Mouse (Mus musculus) brain, embryonic 14.5 days (tissue): ENCODE measurements around the gene Dlx5. TPM values are rescaled to one million over a fixed set of nuclear protein-coding genes. Genes with fewer than 3 reads are reported as not detected.
A peak's percentile ranks its signal among the peaks of the same experiment; 100 is the strongest.

Source experiments
- DNase-seq: peaks from one replicate; pipeline ENCODE4 v3.0.0-alpha.2; 2011; ENCODE audit warnings: low read depth
- CTCF ChIP-seq: fragments of 200-500 bp; IDR thresholded peaks from 2 replicates; pipeline ENCODE4 v1.5.1; 2012; ENCODE audit warnings: inconsistent platforms, mild to moderate bottlenecking, moderate library complexity, borderline replicate concordance; ENCODE audit not compliant: insufficient read depth, insufficient read length; ENCODE audit errors: extremely low read depth
- POLR2A ChIP-seq: fragments of 200-500 bp; IDR thresholded peaks from 2 replicates; pipeline ENCODE4 v1.6.1; 2012; ENCODE audit warnings: mild to moderate bottlenecking, inconsistent platforms, borderline replicate concordance; ENCODE audit not compliant: poor library complexity, insufficient read depth, insufficient read length, severe bottlenecking; ENCODE audit errors: extremely low read depth
- polyA plus RNA-seq: library from polyadenylated mRNA; depleted of rRNA; stranded (reverse); fragments of >200 nt; gene quantifications from 2 replicates; pipeline ENCODE4 v1.2.3, GENCODE M21; 2012; rRNA removed

The Dlx5 gene
- polyA plus RNA-seq, 1 experiment = 15.5 TPM

- TF ChIP-seq CTCF (no peak), POLR2A (no peak)
- no peak for DNase-seq
Measured at GRCm38 (mm10) chr6:6855746-6856185, 26.1 kb downstream of the Dlx5 start.

- TF ChIP-seq CTCF = no peak
- peak; percentile 64 for DNase-seq
Measured at GRCm38 (mm10) chr6:6854902-6855745, 26.8 kb downstream of the Dlx5 start.

GRCm38 (mm10) chr6:6854176-6854575 is 27.7 kb downstream of the Dlx5 start:
- no peak for DNase-seq
- TF ChIP-seq CTCF = no peak
- TF ChIP-seq POLR2A = no peak

- no peak for TF ChIP-seq POLR2A
- no peak for TF ChIP-seq CTCF
- no peak for DNase-seq
Measured at GRCm38 (mm10) chr6:6852944-6853343, 28.9 kb downstream of the Dlx5 start.

GRCm38 (mm10) chr6:6851166-6851565 is 30.7 kb downstream of the Dlx5 start:
- no peak for TF ChIP-seq CTCF
- no peak for TF ChIP-seq POLR2A
- DNase-seq = peak; percentile 63

- DNase-seq = no peak
- no peak for TF ChIP-seq POLR2A
- no peak for TF ChIP-seq CTCF
Measured at GRCm38 (mm10) chr6:6850324-6851060, 31.4 kb downstream of the Dlx5 start.

- no peak for TF ChIP-seq POLR2A
- TF ChIP-seq CTCF = no peak
- DNase-seq = peak; percentile 70
Measured at GRCm38 (mm10) chr6:6849744-6850143, 32.1 kb downstream of the Dlx5 start.

GRCm38 (mm10) chr6:6848541-6848940 is 33.3 kb downstream of the Dlx5 start:
- no peak for TF ChIP-seq POLR2A
- TF ChIP-seq CTCF = no peak
- DNase-seq = no peak

GRCm38 (mm10) chr6:6833301-6833700 is 48.6 kb downstream of the Dlx5 start:
- no peak for TF ChIP-seq CTCF
- TF ChIP-seq POLR2A = no peak
- no peak for DNase-seq

DNA sequence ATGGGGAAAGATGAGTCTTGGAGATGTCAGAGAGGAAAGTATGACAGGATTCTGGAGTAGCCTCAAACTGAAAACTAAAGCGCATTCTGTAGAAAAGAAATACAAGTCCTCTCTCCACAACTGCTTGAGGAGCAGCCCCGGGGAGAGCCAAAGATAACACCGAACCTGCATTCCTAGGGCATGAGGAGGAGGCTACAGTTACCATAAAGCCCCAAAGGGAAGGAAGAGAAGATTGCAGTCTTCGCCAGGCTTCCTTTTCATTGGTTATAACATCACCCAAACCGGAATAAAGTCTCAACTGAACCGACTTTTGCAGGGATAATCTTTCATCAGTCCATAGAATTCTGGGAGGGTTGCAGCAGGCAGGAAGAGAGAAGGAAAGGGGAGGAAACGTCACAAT is 51.4 kb downstream of the Dlx5 start:
- TF ChIP-seq CTCF (no peak), POLR2A (no peak)
- no peak for DNase-seq

Other genes with a start within 250 kb of the Dlx5 start
- 13.2 and 22.9 TPM in 2 replicates for gene Dlx6, start 18.8 kb downstream of the Dlx5 start, polyA plus RNA-seq
- 2.9 and 3.4 TPM in 2 replicates for gene Sdhaf3, start 73.9 kb upstream of the Dlx5 start, polyA plus RNA-seq